Mouse (Mus musculus): ENCODE data around the gene Ethe1. TPM values are rescaled to one million over a fixed set of nuclear protein-coding genes. Genes with fewer than 3 reads are reported as not detected.

The Ethe1 gene
- total RNA-seq (2012; rRNA removed) (17.8 and 21.0 TPM in 2 replicates), polyA plus RNA-seq (2012; ENCODE audit: insufficient read depth in 1 of 2, insufficient read length in 2 of 2, low read depth in 1 of 2, low replicate concordance in 2 of 2, missing spikeins in 1 of 2) (10 to 100 TPM in 1 of 2 experiments, not detected in 1; 33.3 TPM)

DNA sequence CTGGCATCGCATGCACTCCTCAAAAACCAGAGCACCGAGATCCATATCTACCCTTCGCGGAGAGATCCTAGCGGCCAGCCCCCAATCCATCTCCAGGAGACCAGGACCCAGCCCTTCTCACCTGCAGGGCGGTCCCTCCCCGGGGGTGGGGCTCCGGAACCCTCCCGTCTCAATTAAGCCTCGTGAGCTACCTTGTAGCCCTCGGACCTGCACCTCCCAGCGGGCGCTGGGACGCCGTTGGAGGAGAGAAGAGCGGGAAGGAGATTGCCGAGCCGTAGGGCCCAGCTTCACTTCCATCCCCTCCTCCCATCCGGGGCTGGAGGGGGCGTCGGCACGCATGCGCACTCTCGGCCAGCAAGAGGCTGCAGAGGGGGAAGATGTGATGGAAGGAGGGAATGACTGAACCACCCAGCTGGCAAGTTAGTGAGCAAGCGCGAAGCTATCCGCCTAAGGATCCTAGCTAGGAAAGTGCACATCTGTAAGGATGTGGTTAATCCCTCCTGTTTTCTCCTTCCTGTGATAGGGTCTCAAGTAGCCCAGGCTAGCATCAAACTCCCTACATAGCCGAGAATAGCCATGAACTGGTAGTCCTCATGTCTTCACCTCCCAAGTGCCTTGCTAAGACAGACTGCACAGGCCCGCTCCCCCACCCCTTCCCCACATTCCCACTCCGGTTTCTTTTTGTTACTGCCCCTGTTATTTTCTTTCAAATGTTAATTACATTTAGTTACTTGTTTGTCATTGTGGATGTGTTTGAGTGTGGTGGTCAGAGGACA is at the start of gene Ethe1, which contains the start of gene Zfp575:
TSS of gene Ethe1 (plus strand) at position 214 of the 776 bp plus-strand sequence.
TSS of gene Zfp575 (minus strand) at position 312 of the 776 bp plus-strand sequence.
- Histone ChIP-seq H3K9ac (ENCODE audit: control insufficient read depth, low read depth, low read length, poor library complexity, severe bottlenecking) (no peak within 1 kb of the TSS), H3K27me3 (ENCODE audit: control insufficient read depth in 1 of 2, insufficient read depth in 2 of 2, low read length in 2 of 2) (no peaks in the 10 kb centered on the region), H3K79me2 (ENCODE audit: control insufficient read depth, insufficient read depth, low read length, poor library complexity) (no peaks in the 10 kb centered on the region), H3K9me3 (replicated peaks; ENCODE audit: insufficient read depth, low read length) (no peaks in the 10 kb centered on the region), H3K27ac (ENCODE audit: control insufficient read depth, low read depth, low read length) (no peak within 1 kb of the TSS), H3K4me3 (ENCODE audit: control insufficient read depth in 1 of 2, insufficient read depth in 1 of 2, low read depth in 2 of 2, low read length in 2 of 2) (no peak within 1 kb of the TSS), H3K4me1 (ENCODE audit: control insufficient read depth in 1 of 2, insufficient read depth in 2 of 2, low read length in 2 of 2) (peaks cover 1 to 11% of the 10 kb centered on the region in 2 experiments; a peak in 3 of 4 replicates), H3K36me3 (ENCODE audit: control insufficient read depth in 1 of 2, insufficient read depth in 2 of 2, low read length in 2 of 2) (peaks cover 0 to 6% of the 10 kb centered on the region in 2 experiments; a peak in 2 of 4 replicates)
- no peak for TF ChIP-seq TBP (IDR thresholded peaks at IDR 0.05; ENCODE audit: low read depth, low read length)
- TF ChIP-seq SIN3A (IDR thresholded peaks at IDR 0.05; ENCODE audit: low read length): no peak
- no peak for TF ChIP-seq ELF1 (IDR thresholded peaks at IDR 0.05; ENCODE audit: low read depth, low read length)
- TF ChIP-seq RAD21 (IDR thresholded peaks at IDR 0.05; ENCODE audit: low read depth, low read length): no peak
- no peak for TF ChIP-seq JUND (IDR thresholded peaks at IDR 0.05; ENCODE audit: low read depth, low read length)
- no peak for DNase-seq (ENCODE audit: low read depth, low spot score)

DNA sequence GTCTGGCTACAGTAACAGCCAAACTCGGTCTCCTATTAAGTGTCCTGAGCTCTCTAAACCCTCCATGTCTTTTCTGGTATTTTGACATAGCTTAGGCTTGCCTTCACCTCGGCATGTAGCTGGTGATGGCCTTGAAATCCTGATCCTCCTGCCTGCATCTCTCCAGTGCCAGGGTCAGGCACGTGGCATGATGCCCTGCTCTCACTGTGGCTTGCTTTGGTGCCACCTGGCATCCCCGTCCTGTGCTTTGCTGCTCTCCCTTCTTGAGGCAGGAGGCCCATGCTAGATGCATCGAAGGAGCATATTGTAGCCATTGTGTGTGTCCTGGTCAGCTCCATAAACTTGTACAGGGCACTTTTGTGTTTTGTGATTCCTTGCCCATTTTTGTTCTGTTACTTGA is 49.8 kb upstream of the Ethe1 start:
- no peak for DNase-seq (ENCODE audit: low read depth, low spot score)
- TF ChIP-seq GATA1 (IDR thresholded peaks at IDR 0.05; ENCODE audit: low read depth, low read length) (no peak), POLR2AphosphoS2 (IDR thresholded peaks at IDR 0.05; ENCODE audit: low read length) (peak; percentile 14; the same call in 1 of the 2 replicates)
- Histone ChIP-seq H3K9ac (ENCODE audit: control insufficient read depth, low read depth, low read length, poor library complexity, severe bottlenecking) (no peak overlapping the region), H3K27ac (ENCODE audit: control insufficient read depth, low read depth, low read length) (no peak overlapping the region), H3K4me1 (ENCODE audit: control insufficient read depth in 1 of 2, insufficient read depth in 2 of 2, low read length in 2 of 2) (no peaks in the 10 kb centered on the region), H3K36me3 (ENCODE audit: control insufficient read depth in 1 of 2, insufficient read depth in 2 of 2, low read length in 2 of 2) (no peaks in the 10 kb centered on the region), H3K4me3 (ENCODE audit: control insufficient read depth in 1 of 2, insufficient read depth in 1 of 2, low read depth in 2 of 2, low read length in 2 of 2) (no peak overlapping the region), H3K79me2 (ENCODE audit: control insufficient read depth, insufficient read depth, low read length, poor library complexity) (no peaks in the 10 kb centered on the region), H3K27me3 (ENCODE audit: control insufficient read depth in 1 of 2, insufficient read depth in 2 of 2, low read length in 2 of 2) (no peaks in the 10 kb centered on the region), H3K9me3 (replicated peaks; ENCODE audit: insufficient read depth, low read length) (no peaks in the 10 kb centered on the region)

DNA sequence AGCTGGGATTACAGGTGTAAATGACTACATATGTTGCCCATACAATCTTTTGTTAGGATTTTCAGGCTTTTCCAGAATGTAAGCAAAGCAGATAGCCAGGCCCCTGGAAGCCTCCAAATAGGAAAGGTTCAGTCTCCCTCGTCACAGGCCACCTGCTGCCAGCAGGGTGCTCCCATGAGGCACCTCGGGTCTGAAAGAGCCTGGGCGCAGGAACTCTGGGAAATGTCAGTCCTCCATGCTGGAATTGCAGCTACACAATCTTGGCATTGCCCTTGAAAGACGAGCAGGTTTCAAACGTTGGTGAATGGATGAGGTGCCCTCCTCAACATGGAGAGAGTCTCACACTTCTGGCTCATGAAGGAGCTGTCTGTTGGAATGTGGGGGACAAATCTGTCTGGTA is 49.2 kb upstream of the Ethe1 start:
- no peak for DNase-seq (ENCODE audit: low read depth, low spot score)
- H3K9ac ChIP-seq (ENCODE audit: control insufficient read depth, low read depth, low read length, poor library complexity, severe bottlenecking): no peak overlapping the region
- no peaks in the 10 kb centered on the region for H3K36me3 ChIP-seq (ENCODE audit: control insufficient read depth in 1 of 2, insufficient read depth in 2 of 2, low read length in 2 of 2)
- TF ChIP-seq MYB (IDR thresholded peaks at IDR 0.05; ENCODE audit: low read depth, low read length): no peak
- peak in 1 of 3 experiments; percentile 5; a peak in 1 of 6 replicates for TF ChIP-seq CTCF (IDR thresholded peaks at IDR 0.05 in 2 of 3, conservative IDR thresholded peaks at IDR 0.05 in 1 of 3; ENCODE audit: control insufficient read depth in 1 of 3, insufficient read depth in 1 of 3, low read depth in 2 of 3, low read length in 3 of 3, poor library complexity in 1 of 3, severe bottlenecking in 1 of 3)
- H3K9me3 ChIP-seq (replicated peaks; ENCODE audit: insufficient read depth, low read length): no peaks in the 10 kb centered on the region
- H3K27me3 ChIP-seq (ENCODE audit: control insufficient read depth in 1 of 2, insufficient read depth in 2 of 2, low read length in 2 of 2): no peaks in the 10 kb centered on the region
- H3K4me1 ChIP-seq (ENCODE audit: control insufficient read depth in 1 of 2, insufficient read depth in 2 of 2, low read length in 2 of 2): no peaks in the 10 kb centered on the region
- no peak overlapping the region for H3K27ac ChIP-seq (ENCODE audit: control insufficient read depth, low read depth, low read length)
- H3K79me2 ChIP-seq (ENCODE audit: control insufficient read depth, insufficient read depth, low read length, poor library complexity): no peaks in the 10 kb centered on the region
- H3K4me3 ChIP-seq (ENCODE audit: control insufficient read depth in 1 of 2, insufficient read depth in 1 of 2, low read depth in 2 of 2, low read length in 2 of 2): no peak overlapping the region

Data from MEL (cell line).